Comparison of ENCODE assay signal across 29 mouse cellular contexts in genomic region chrX:144464416-144464815, GRCm38 (mm10). TPM values are rescaled to one million over a fixed set of nuclear protein-coding genes. Genes with fewer than 3 reads are reported as not detected.
DNase-seq lines count a peak whose midpoint lies in the region; ATAC-seq and TF ChIP-seq lines count a peak whose summit lies in the region.
"Had no signal": no experiment of that assay in that cellular context is flagged by ENCODE, and none has a peak within 500 bp of the region (broad histone marks: within the 10 kb centered on the region; RNA-seq: fewer than 3 reads in every experiment).

No protein-coding gene starts in this region.

- 72% methylated on average over 2 of the region's 2 CpGs for WGBS in liver, postnatal 0 days (ENCODE audit: insufficient replicate concordance)

- H3K27me3 ChIP-seq in liver, postnatal 0 days (ENCODE audit: insufficient read depth, low read length): no peaks in the 10 kb centered on the region
- H3K27me3 ChIP-seq: liver, embryonic 12.5 days had no signal

- ATAC-seq in frontal cortex, adult (ENCODE audit: low TSS enrichment): peak; percentile 88
- ATAC-seq in liver, postnatal 0 days: no peak
- ATAC-seq: forebrain, embryonic 16.5 days; hindbrain, embryonic 16.5 days; intestine, embryonic 16.5 days; liver, embryonic 12.5 days had no signal

- H3K27ac ChIP-seq in liver, postnatal 0 days (ENCODE audit: low read depth): no peak overlapping the region
- H3K27ac ChIP-seq: layer of hippocampus, adult 2 months; limb, embryonic 13.5 days; liver, embryonic 12.5 days; midbrain, embryonic 12.5 days had no signal

- H3K4me1 ChIP-seq in liver, postnatal 0 days (ENCODE audit: insufficient read depth): no peaks in the 10 kb centered on the region
- H3K4me1 ChIP-seq: limb, embryonic 13.5 days; liver, embryonic 12.5 days; midbrain, embryonic 12.5 days had no signal

- TF ChIP-seq CTCF in liver, postnatal 0 days (IDR thresholded peaks at IDR 0.05; ENCODE audit: low read depth): no peak

- TF ChIP-seq EP300 in liver, postnatal 0 days (IDR thresholded peaks at IDR 0.05; ENCODE audit: low read depth): no peak

- no peaks in the 10 kb centered on the region for H3K36me3 ChIP-seq in liver, postnatal 0 days (replicated peaks; ENCODE audit: insufficient read depth, low read length)
- H3K36me3 ChIP-seq: limb, embryonic 13.5 days; liver, embryonic 12.5 days; midbrain, embryonic 12.5 days had no signal

- no peak overlapping the region for H3K4me3 ChIP-seq in liver, postnatal 0 days (ENCODE audit: low read depth, low read length)
- H3K4me3 ChIP-seq: layer of hippocampus, adult 2 months; limb, embryonic 13.5 days; liver, embryonic 12.5 days; midbrain, embryonic 12.5 days had no signal

- no peak overlapping the region for H3K9ac ChIP-seq in liver, postnatal 0 days (replicated peaks)
- H3K9ac ChIP-seq: limb, embryonic 13.5 days; liver, embryonic 12.5 days; midbrain, embryonic 12.5 days had no signal

- no peaks in the 10 kb centered on the region for H3K9me3 ChIP-seq in liver, postnatal 0 days (ENCODE audit: low read length)
- H3K9me3 ChIP-seq: limb, embryonic 13.5 days; liver, embryonic 12.5 days; midbrain, embryonic 12.5 days had no signal

- H3K4me2 ChIP-seq in liver, postnatal 0 days (ENCODE audit: low read depth, low read length): no peak overlapping the region
- H3K4me2 ChIP-seq: limb, embryonic 13.5 days; liver, embryonic 12.5 days; midbrain, embryonic 12.5 days had no signal

- DNase-seq in cerebellum, adult 9-11 months: peak; percentile 2
- no peak for DNase-seq in cerebellum, adult 18-20 months
- DNase-seq in frontal cortex, postnatal 10 days (ENCODE audit: low spot score in 2 of 2): no peak
- peak; percentile 20 for DNase-seq in layer of hippocampus, adult 9-11 months
- no peak for DNase-seq in layer of hippocampus, adult 8-10 months (ENCODE audit: low spot score in 2 of 2)
- peak; percentile 52 for DNase-seq in brain, adult 2 months (ENCODE audit: low read depth, low spot score)
- no peak for DNase-seq in liver, postnatal 0 days
- DNase-seq: adrenal gland, postnatal 25 days; kidney, adult 9 months; kidney, postnatal 14 days; lung, adult 2 months; lung, postnatal 14 days; thymus, postnatal 14 days had no signal

RNA-seq across cellular contexts. Expression of gene Trpc5os, which starts 8.0 kb away (rescaled TPM):
- not detected for total RNA-seq in layer of hippocampus, adult 8-10 months (2022)
- not detected in 2 replicates for polyA plus RNA-seq in liver, postnatal 0 days (2015; fragmentation: Nextera tagmentation; extraction: Ambion mirVana)
- total RNA-seq: adrenal gland, postnatal 25 days; gastrocnemius, adult 8-10 months; hematopoietic stem cell, adult 5-6 weeks; layer of hippocampus, adult 2 months; left cerebral cortex, postnatal 14 days; megakaryocyte progenitor cell, adult 5-6 weeks; monocyte, adult 5-6 weeks; neutrophil, adult 5-6 weeks had no signal
- polyA plus RNA-seq: heart, embryonic 16.5 days; liver, embryonic 12.5 days; lung, adult 2 months; midbrain, embryonic 12.5 days; spleen, adult 2 months had no signal

Comparison
In these comparisons a context has a peak if more than half of its experiments do, and no peak if none do; other contexts are left out.
1. DNase-seq: peak in cerebellum, adult 9-11 months (single experiment), layer of hippocampus, adult 9-11 months (single experiment) and brain, adult 2 months (single experiment); none in cerebellum, adult 18-20 months (0 of 2), frontal cortex, postnatal 10 days (0 of 2), layer of hippocampus, adult 8-10 months (0 of 2) and liver, postnatal 0 days (single experiment).